In the genomic region with DNA sequence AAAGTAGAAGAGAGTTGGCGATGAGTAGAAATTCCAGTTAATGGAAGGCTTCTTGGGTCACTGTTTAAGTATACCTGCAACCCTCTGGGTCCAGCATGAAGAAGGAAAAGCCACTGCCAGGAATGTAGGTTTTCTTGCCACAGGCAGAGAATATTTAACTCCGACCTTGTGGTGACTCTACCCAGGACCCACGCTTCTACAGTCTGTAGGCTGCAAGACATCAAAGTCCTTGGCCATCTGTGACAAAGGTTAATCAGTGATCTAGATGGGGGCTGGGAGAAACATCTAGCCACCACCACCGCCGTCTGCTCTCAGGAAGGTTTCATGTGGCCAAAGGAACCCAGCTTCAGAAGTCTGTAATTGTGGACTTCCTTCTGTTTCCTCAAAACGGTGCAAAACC, we compare ENCODE assay signal across 9 mouse cellular contexts.
DNase-seq lines count a peak whose midpoint lies in the region; ATAC-seq and TF ChIP-seq lines count a peak whose summit lies in the region.
"Had no signal": no experiment of that assay in that cellular context is flagged by ENCODE, and none has a peak within 500 bp of the region (broad histone marks: within the 10 kb centered on the region; RNA-seq: fewer than 3 reads in every experiment).

No protein-coding gene starts in this region.

- no peaks in the 10 kb centered on the region for H3K9me3 ChIP-seq in hindbrain, embryonic 10.5 days
- no peaks in the 10 kb centered on the region for H3K9me3 ChIP-seq in hindbrain, embryonic 13.5 days
- H3K9me3 ChIP-seq in hindbrain, embryonic 12.5 days (replicated peaks) = no peaks in the 10 kb centered on the region
- no peaks in the 10 kb centered on the region for H3K9me3 ChIP-seq in kidney, embryonic 16.5 days (ENCODE audit: low read length)
- H3K9me3 ChIP-seq in liver, embryonic 14.5 days (ENCODE audit: control insufficient read depth, low read length) = no peaks in the 10 kb centered on the region

- no peak overlapping the region for H3K4me3 ChIP-seq in hindbrain, embryonic 10.5 days
- no peak overlapping the region for H3K4me3 ChIP-seq in hindbrain, embryonic 13.5 days
- no peak overlapping the region for H3K4me3 ChIP-seq in hindbrain, embryonic 12.5 days
- no peak overlapping the region for H3K4me3 ChIP-seq in kidney, embryonic 16.5 days (ENCODE audit: low read length)
- H3K4me3 ChIP-seq in liver, embryonic 14.5 days (ENCODE audit: insufficient read depth in 1 of 2, low read depth in 2 of 2, low read length in 2 of 2) = no peak overlapping the region

- no peak for ATAC-seq in hindbrain, embryonic 13.5 days (ENCODE audit: low FRiP score)
- no peak for ATAC-seq in hindbrain, embryonic 12.5 days (ENCODE audit: low FRiP score)
- ATAC-seq in kidney, embryonic 16.5 days (ENCODE audit: low FRiP score, low TSS enrichment) = peak; percentile 93
- ATAC-seq in liver, embryonic 14.5 days (ENCODE audit: insufficient read depth) = 0 out of 2 replicates have a peak, but pooled peaks have one; percentile 50
- ATAC-seq: forebrain, embryonic 16.5 days had no signal

- peaks cover 26% of the 10 kb centered on the region for H3K4me1 ChIP-seq in hindbrain, embryonic 10.5 days (replicated peaks)
- H3K4me1 ChIP-seq in hindbrain, embryonic 13.5 days (replicated peaks) = peaks cover 29% of the 10 kb centered on the region
- peaks cover 18% of the 10 kb centered on the region for H3K4me1 ChIP-seq in hindbrain, embryonic 12.5 days
- H3K4me1 ChIP-seq in kidney, embryonic 16.5 days (ENCODE audit: insufficient read depth, low read length) = peaks cover 47% of the 10 kb centered on the region
- peaks cover 0 to 24% of the 10 kb centered on the region in 2 experiments; a peak in 3 of 4 replicates for H3K4me1 ChIP-seq in liver, embryonic 14.5 days (replicated peaks; ENCODE audit: control insufficient read depth in 2 of 2, insufficient read depth in 2 of 2, low read length in 1 of 2)

- no peak for DNase-seq in hindbrain, embryonic 10.5 days (ENCODE audit: low spot score)
- DNase-seq in liver, embryonic 14.5 days (ENCODE audit: low read depth in 3 of 3, low spot score in 3 of 3) = no peak
- DNase-seq in spleen, postnatal 14 days (ENCODE audit: low spot score in 2 of 2) = no peak
- no peak for DNase-seq in spleen, postnatal 4 days (ENCODE audit: low spot score in 2 of 2)
- DNase-seq: left cerebral cortex, postnatal 4 days had no signal

- H3K9ac ChIP-seq in hindbrain, embryonic 13.5 days = no peak overlapping the region
- H3K9ac ChIP-seq in hindbrain, embryonic 12.5 days = no peak overlapping the region
- H3K9ac ChIP-seq in kidney, embryonic 16.5 days (replicated peaks; ENCODE audit: low read length) = 0 out of 2 replicates have a peak overlapping the region, but pooled peaks have one; percentile 13
- H3K9ac ChIP-seq in liver, embryonic 14.5 days (replicated peaks) = no peak overlapping the region

- WGBS in hindbrain, embryonic 10.5 days = 68% methylated on average over 6 of the region's 6 CpGs
- 82% methylated on average over 6 of the region's 6 CpGs for WGBS in hindbrain, embryonic 13.5 days
- 75% methylated on average over 6 of the region's 6 CpGs for WGBS in hindbrain, embryonic 12.5 days
- WGBS in kidney, embryonic 16.5 days = 37% methylated on average over 6 of the region's 6 CpGs
- WGBS in liver, embryonic 14.5 days (ENCODE audit: insufficient replicate concordance) = 52% methylated on average over 6 of the region's 6 CpGs

- H3K27ac ChIP-seq in hindbrain, embryonic 10.5 days = peak overlapping the region; percentile 71
- no peak overlapping the region for H3K27ac ChIP-seq in hindbrain, embryonic 13.5 days
- 0 out of 2 replicates have a peak overlapping the region, but pooled peaks have one; percentile 19 for H3K27ac ChIP-seq in hindbrain, embryonic 12.5 days
- peak overlapping the region; percentile 96 for H3K27ac ChIP-seq in kidney, embryonic 16.5 days (ENCODE audit: low read length)
- peak overlapping the region; percentile 47; the same call in 1 of the 2 replicates for H3K27ac ChIP-seq in liver, embryonic 14.5 days

- H3K36me3 ChIP-seq in hindbrain, embryonic 10.5 days = no peaks in the 10 kb centered on the region
- no peaks in the 10 kb centered on the region for H3K36me3 ChIP-seq in hindbrain, embryonic 13.5 days
- H3K36me3 ChIP-seq in hindbrain, embryonic 12.5 days = no peaks in the 10 kb centered on the region
- no peaks in the 10 kb centered on the region for H3K36me3 ChIP-seq in kidney, embryonic 16.5 days (ENCODE audit: insufficient read depth, low read length)
- H3K36me3 ChIP-seq in liver, embryonic 14.5 days (replicated peaks; ENCODE audit: control insufficient read depth, insufficient read depth, low read depth) = no peaks in the 10 kb centered on the region

- no peaks in the 10 kb centered on the region for H3K27me3 ChIP-seq in hindbrain, embryonic 10.5 days (ENCODE audit: insufficient read depth, poor library complexity, severe bottlenecking)
- H3K27me3 ChIP-seq in hindbrain, embryonic 13.5 days = no peaks in the 10 kb centered on the region
- no peaks in the 10 kb centered on the region for H3K27me3 ChIP-seq in hindbrain, embryonic 12.5 days
- H3K27me3 ChIP-seq in kidney, embryonic 16.5 days (ENCODE audit: insufficient read depth, low read length) = no peaks in the 10 kb centered on the region
- H3K27me3 ChIP-seq in liver, embryonic 14.5 days (ENCODE audit: control insufficient read depth, insufficient read depth, low read length) = no peaks in the 10 kb centered on the region

- TF ChIP-seq CTCF in liver, embryonic 14.5 days (IDR thresholded peaks at IDR 0.05; ENCODE audit: low read depth) = no peak

- H3K4me2 ChIP-seq in hindbrain, embryonic 13.5 days = no peak overlapping the region
- no peak overlapping the region for H3K4me2 ChIP-seq in hindbrain, embryonic 12.5 days (replicated peaks)
- H3K4me2 ChIP-seq in kidney, embryonic 16.5 days (replicated peaks; ENCODE audit: low read depth, low read length) = no peak overlapping the region
- H3K4me2 ChIP-seq in liver, embryonic 14.5 days (ENCODE audit: low read depth) = no peak overlapping the region

- TF ChIP-seq EP300 in liver, embryonic 14.5 days (IDR thresholded peaks at IDR 0.05; ENCODE audit: low read depth) = no peak

Comparison
In these comparisons a context has a peak if more than half of its experiments do, and no peak if none do; other contexts are left out.
1. ATAC-seq: peak in kidney, embryonic 16.5 days (single experiment) and liver, embryonic 14.5 days (single experiment); none in hindbrain, embryonic 13.5 days (single experiment) and hindbrain, embryonic 12.5 days (single experiment).